Mouse (Mus musculus) liver, embryonic 13.5 days (tissue): Measurements from ENCODE around the gene Arl15. TPM values are rescaled to one million over a fixed set of nuclear protein-coding genes. Genes with fewer than 3 reads are reported as not detected.

ENCODE experiments used
- ATAC-seq: fragments of 200-750 bp; cut with Nextera tagmentation; 2 replicates; pipeline ENCODE4 v1.8.0; 2017; ENCODE audit warnings: low read depth, mild to moderate bottlenecking, moderate number of reproducible peaks, moderate library complexity
- DNase-seq: peaks from one replicate; pipeline ENCODE4 v3.0.0; 2022
- H3K27ac ChIP-seq: fragments of 300-500 bp; sonication (generic); 2 replicates; pipeline ENCODE4 v1.5.1; 2015; ENCODE audit warnings: moderate library complexity, mild to moderate bottlenecking, inconsistent platforms
- H3K27me3 ChIP-seq: fragments of 300-500 bp; sonication (generic); 2 replicates; pipeline ENCODE4 v1.6.1; 2015; ENCODE audit warnings: mild to moderate bottlenecking, inconsistent platforms
- H3K36me3 ChIP-seq: fragments of 300-500 bp; sonication (generic); 2 replicates; pipeline ENCODE4 v1.6.1; 2015; ENCODE audit warnings: mild to moderate bottlenecking, inconsistent platforms
- H3K4me1 ChIP-seq: fragments of 300-500 bp; sonication (generic); replicated peaks from 2 replicates; pipeline ENCODE4 v1.6.1; 2015; ENCODE audit warnings: inconsistent platforms
- H3K4me2 ChIP-seq: fragments of 300-500 bp; sonication (generic); 2 replicates; pipeline ENCODE4 v1.6.1; 2015; ENCODE audit warnings: inconsistent platforms, mild to moderate bottlenecking, moderate library complexity
- H3K4me3 ChIP-seq: fragments of 300-500 bp; sonication (generic); replicated peaks from 2 replicates; pipeline ENCODE4 v1.5.1; 2015; ENCODE audit warnings: mild to moderate bottlenecking, inconsistent platforms
- H3K9ac ChIP-seq: fragments of 300-500 bp; sonication (generic); 2 replicates; pipeline ENCODE4 v1.6.1; 2015; ENCODE audit warnings: mild to moderate bottlenecking, inconsistent platforms
- H3K9me3 ChIP-seq: fragments of 300-500 bp; sonication (generic); replicated peaks from 2 replicates; pipeline ENCODE4 v1.6.1; 2016; ENCODE audit warnings: inconsistent platforms
- WGBS: fragments of 180-500 bp; shearing (Covaris S2); methylation state at CpG from one replicate; pipeline ENCODE4 v1.1.7; 2015; ENCODE audit not compliant: insufficient replicate concordance; 5-methylcytosine and 5-hydroxymethylcytosine counted together
- polyA plus RNA-seq: library from polyadenylated mRNA; unstranded; fragments of >200 nt; fragmentation: Nextera tagmentation; extraction: Ambion mirVana; gene quantifications from 2 replicates; pipeline ENCODE4 v1.2.1, GENCODE M21; 2015

Arl15 gene
- polyA plus RNA-seq, 1 experiment from 2014 or later = 2.5 TPM

GRCm38 (mm10) chr13:113975722-113976121 is 181.4 kb downstream of the Arl15 start:
- Histone ChIP-seq H3K27ac (no peak overlapping the region), H3K9me3 (no peaks in the 10 kb centered on the region), H3K9ac (no peak overlapping the region), H3K4me1 (no peaks in the 10 kb centered on the region), H3K4me2 (no peak overlapping the region), H3K36me3 (no peaks in the 10 kb centered on the region), H3K4me3 (no peak overlapping the region), H3K27me3 (no peaks in the 10 kb centered on the region)
- ATAC-seq (no peak), DNase-seq (no peak)
- 78% methylated on average over 6 of the region's 6 CpGs for WGBS

DNA sequence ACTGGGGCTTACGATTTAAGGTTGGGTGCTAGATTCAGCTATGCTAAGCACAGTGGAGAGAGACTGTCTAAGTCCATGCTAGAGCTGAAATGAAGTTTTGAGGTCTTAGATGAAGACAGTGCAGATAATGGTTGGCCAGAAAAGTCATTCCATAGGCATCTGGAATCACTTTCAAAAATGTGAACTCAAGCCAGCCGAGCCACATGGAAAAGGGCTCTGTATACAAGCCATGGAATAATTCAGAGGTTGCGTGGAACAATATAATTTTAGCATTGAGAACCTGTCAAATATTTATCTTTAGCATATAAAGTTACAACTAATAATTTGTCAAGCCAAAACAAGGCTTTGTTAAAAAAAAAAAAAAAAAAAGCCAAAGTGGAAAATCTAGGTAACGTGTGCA is 182.6 kb downstream of the Arl15 start:
- DNase-seq = no peak
- no peaks in the 10 kb centered on the region for H3K9me3 ChIP-seq
- no peaks in the 10 kb centered on the region for H3K27me3 ChIP-seq
- H3K9ac ChIP-seq = no peak overlapping the region
- no peaks in the 10 kb centered on the region for H3K4me1 ChIP-seq
- H3K4me2 ChIP-seq = no peak overlapping the region
- 73% methylated on average over 4 of the region's 4 CpGs for WGBS
- no peak overlapping the region for H3K27ac ChIP-seq
- no peaks in the 10 kb centered on the region for H3K36me3 ChIP-seq
- no peak overlapping the region for H3K4me3 ChIP-seq
- ATAC-seq = no peak

DNA sequence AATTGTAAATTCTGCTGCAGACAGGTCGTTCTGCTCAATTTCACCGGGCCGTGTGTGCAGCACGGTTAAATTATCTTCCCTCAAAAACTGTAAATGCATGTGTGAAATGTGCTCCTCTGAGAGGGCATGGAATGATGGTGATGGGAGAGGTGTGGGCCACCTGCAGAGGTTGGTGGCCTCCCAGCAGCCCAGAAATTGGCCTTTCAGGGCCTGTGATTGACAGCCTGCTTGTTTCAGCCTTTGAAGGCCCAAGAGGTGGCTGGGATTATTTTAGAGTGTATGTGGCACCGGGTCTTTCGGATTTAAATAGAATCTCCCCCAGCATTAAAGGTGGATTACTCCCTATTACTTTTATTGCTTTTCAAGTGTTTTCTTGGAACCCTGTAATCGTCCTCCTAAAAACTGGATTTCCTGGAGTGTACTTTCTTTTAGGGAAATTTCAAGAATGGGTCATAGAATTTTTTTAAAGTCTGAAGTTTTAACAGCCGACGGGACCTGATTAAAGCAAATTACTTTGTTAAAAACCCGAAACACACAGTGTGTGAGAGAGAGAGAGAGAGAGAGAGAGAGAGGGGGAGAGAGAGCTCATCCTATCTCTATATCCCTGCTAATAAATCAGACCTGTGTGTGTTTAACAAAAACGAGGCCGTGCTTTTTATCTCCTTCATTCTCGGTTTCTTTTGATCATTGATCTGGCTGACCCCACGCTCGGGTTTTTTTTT is 186.6 kb downstream of the Arl15 start:
- Histone ChIP-seq H3K9ac (no peak overlapping the region), H3K27me3 (no peaks in the 10 kb centered on the region), H3K4me2 (no peak overlapping the region), H3K4me1 (no peaks in the 10 kb centered on the region), H3K4me3 (no peak overlapping the region), H3K9me3 (no peaks in the 10 kb centered on the region), H3K27ac (no peak overlapping the region), H3K36me3 (no peaks in the 10 kb centered on the region)
- ATAC-seq (no peak), DNase-seq (no peak)
- WGBS = 70% methylated on average over 15 of the region's 15 CpGs

- H3K4me3 ChIP-seq = no peak overlapping the region
These were observed 187.2 kb downstream of the Arl15 start for GRCm38 (mm10) chr13:113981461-113982000.

DNA sequence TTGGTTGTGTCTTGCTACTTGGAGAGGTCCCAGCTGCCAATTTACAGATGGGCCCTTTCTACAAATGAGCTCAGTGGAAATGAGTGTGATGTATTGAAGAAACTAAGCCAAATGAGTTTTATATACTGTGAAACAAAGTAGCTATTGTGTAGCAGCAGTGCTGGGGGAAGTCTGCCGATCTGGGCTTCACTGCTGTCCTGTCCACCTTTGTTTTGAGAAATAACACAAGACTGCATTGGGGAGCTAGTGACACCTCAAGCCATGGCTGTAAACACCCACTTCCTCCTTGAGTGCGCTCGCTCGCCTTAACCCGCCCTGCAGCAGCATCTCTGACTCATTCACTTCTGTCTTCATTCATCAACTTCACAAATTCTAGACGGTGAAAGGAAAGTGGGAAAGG is 189.3 kb downstream of the Arl15 start:
- H3K9me3 ChIP-seq = no peaks in the 10 kb centered on the region
- ATAC-seq = no peak
- H3K36me3 ChIP-seq = no peaks in the 10 kb centered on the region
- no peak overlapping the region for H3K27ac ChIP-seq
- no peak overlapping the region for H3K4me2 ChIP-seq
- H3K9ac ChIP-seq = no peak overlapping the region
- H3K27me3 ChIP-seq = no peaks in the 10 kb centered on the region
- no peak for DNase-seq
- WGBS = 52% methylated on average over 6 of the region's 6 CpGs
- H3K4me1 ChIP-seq = no peaks in the 10 kb centered on the region
- no peak overlapping the region for H3K4me3 ChIP-seq

More at GRCm38 (mm10) chr13:113981461-113982000, 187.2 kb downstream of the Arl15 start:
- Histone ChIP-seq H3K9ac (no peak overlapping the region), H3K9me3 (no peaks in the 10 kb centered on the region), H3K4me1 (no peaks in the 10 kb centered on the region), H3K27ac (no peak overlapping the region), H3K4me2 (no peak overlapping the region), H3K36me3 (no peaks in the 10 kb centered on the region), H3K27me3 (no peaks in the 10 kb centered on the region)
- 75% methylated on average over 9 of the region's 9 CpGs for WGBS
- DNase-seq (no peak), ATAC-seq (no peak)

GRCm38 (mm10) chr13:113984491-113984890 is 190.2 kb downstream of the Arl15 start:
- H3K36me3 ChIP-seq = no peaks in the 10 kb centered on the region
- ATAC-seq (no peak), DNase-seq (no peak)
- no peaks in the 10 kb centered on the region for H3K27me3 ChIP-seq
- H3K9me3 ChIP-seq = no peaks in the 10 kb centered on the region
- H3K27ac ChIP-seq = no peak overlapping the region
- WGBS = 85% methylated on average over 4 of the region's 4 CpGs
- H3K4me2 ChIP-seq = no peak overlapping the region
- no peak overlapping the region for H3K4me3 ChIP-seq
- no peaks in the 10 kb centered on the region for H3K4me1 ChIP-seq
- H3K9ac ChIP-seq = no peak overlapping the region

GRCm38 (mm10) chr13:113986864-113987562 is 192.7 kb downstream of the Arl15 start:
- Histone ChIP-seq H3K4me2 (no peak overlapping the region), H3K4me3 (no peak overlapping the region), H3K9me3 (no peaks in the 10 kb centered on the region), H3K27ac (no peak overlapping the region), H3K27me3 (no peaks in the 10 kb centered on the region), H3K9ac (no peak overlapping the region), H3K36me3 (no peaks in the 10 kb centered on the region), H3K4me1 (no peaks in the 10 kb centered on the region)
- WGBS = 80% methylated on average over 13 of the region's 13 CpGs
- ATAC-seq = no peak
- no peak for DNase-seq

- Histone ChIP-seq H3K4me2 (no peak overlapping the region), H3K9ac (no peak overlapping the region), H3K4me3 (no peak overlapping the region), H3K4me1 (no peaks in the 10 kb centered on the region), H3K9me3 (no peaks in the 10 kb centered on the region), H3K27ac (no peak overlapping the region), H3K36me3 (no peaks in the 10 kb centered on the region), H3K27me3 (no peaks in the 10 kb centered on the region)
- WGBS = 79% methylated on average over 3 of the region's 3 CpGs
- ATAC-seq (no peak), DNase-seq (no peak)
These were observed 195.9 kb downstream of the Arl15 start for GRCm38 (mm10) chr13:113990247-113990646.

- 72% methylated on average over 10 of the region's 10 CpGs for WGBS
- no peak overlapping the region for H3K27ac ChIP-seq
- no peaks in the 10 kb centered on the region for H3K9me3 ChIP-seq
- ATAC-seq (no peak), DNase-seq (no peak)
- no peaks in the 10 kb centered on the region for H3K36me3 ChIP-seq
- no peaks in the 10 kb centered on the region for H3K4me1 ChIP-seq
- H3K27me3 ChIP-seq = no peaks in the 10 kb centered on the region
- H3K9ac ChIP-seq = no peak overlapping the region
- no peak overlapping the region for H3K4me3 ChIP-seq
- no peak overlapping the region for H3K4me2 ChIP-seq
These were observed 196.4 kb downstream of the Arl15 start for GRCm38 (mm10) chr13:113990701-113991100.

DNA sequence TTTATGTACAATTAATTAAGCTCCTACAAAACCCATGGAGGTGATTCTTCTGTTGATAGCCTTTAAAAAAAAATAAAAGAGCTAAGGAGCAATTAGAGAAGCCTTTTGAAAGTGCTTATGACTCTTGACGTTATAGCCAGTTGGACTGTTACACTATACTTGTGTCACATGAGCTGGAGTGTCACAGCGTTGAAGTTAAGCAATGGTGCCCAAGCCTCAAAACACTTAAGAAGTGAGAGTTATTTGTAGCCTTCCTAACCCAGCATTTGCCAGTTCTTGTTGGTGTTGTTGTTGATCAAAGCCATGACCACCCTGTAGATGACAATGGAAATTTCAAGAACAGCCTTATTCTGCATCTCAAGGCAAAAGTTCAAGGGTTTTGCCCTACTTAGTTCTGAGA is 198.8 kb downstream of the Arl15 start:
- H3K4me3 ChIP-seq = no peak overlapping the region
- H3K36me3 ChIP-seq = no peaks in the 10 kb centered on the region
- no peak overlapping the region for H3K4me2 ChIP-seq
- no peak overlapping the region for H3K27ac ChIP-seq
- ATAC-seq (no peak), DNase-seq (no peak)
- H3K9me3 ChIP-seq = no peaks in the 10 kb centered on the region
- 78% methylated on average over 2 of the region's 2 CpGs for WGBS
- no peaks in the 10 kb centered on the region for H3K27me3 ChIP-seq
- no peak overlapping the region for H3K9ac ChIP-seq
- no peaks in the 10 kb centered on the region for H3K4me1 ChIP-seq

- no peaks in the 10 kb centered on the region for H3K4me1 ChIP-seq
- no peaks in the 10 kb centered on the region for H3K36me3 ChIP-seq
- DNase-seq (no peak), ATAC-seq (no peak)
- H3K9ac ChIP-seq = no peak overlapping the region
- no peaks in the 10 kb centered on the region for H3K9me3 ChIP-seq
- H3K4me3 ChIP-seq = no peak overlapping the region
- H3K27ac ChIP-seq = no peak overlapping the region
- H3K27me3 ChIP-seq = no peaks in the 10 kb centered on the region
- WGBS = 73% methylated on average over 6 of the region's 6 CpGs
- no peak overlapping the region for H3K4me2 ChIP-seq
These were observed 200.3 kb downstream of the Arl15 start for GRCm38 (mm10) chr13:113994586-113994985.
